Mouse (Mus musculus) colon, adult 2 months (tissue): Measurements from ENCODE around the gene Olfr904. TPM values are rescaled to one million over a fixed set of nuclear protein-coding genes. Genes with fewer than 3 reads are reported as not detected.

Source experiments
- polyA plus RNA-seq: library from polyadenylated mRNA; depleted of rRNA; stranded (reverse); fragments of >200 nt; gene quantifications from 2 replicates; pipeline ENCODE4 v1.2.3, GENCODE M21; 2012; rRNA removed

The Olfr904 gene
- not detected in 2 replicates for polyA plus RNA-seq

DNA sequence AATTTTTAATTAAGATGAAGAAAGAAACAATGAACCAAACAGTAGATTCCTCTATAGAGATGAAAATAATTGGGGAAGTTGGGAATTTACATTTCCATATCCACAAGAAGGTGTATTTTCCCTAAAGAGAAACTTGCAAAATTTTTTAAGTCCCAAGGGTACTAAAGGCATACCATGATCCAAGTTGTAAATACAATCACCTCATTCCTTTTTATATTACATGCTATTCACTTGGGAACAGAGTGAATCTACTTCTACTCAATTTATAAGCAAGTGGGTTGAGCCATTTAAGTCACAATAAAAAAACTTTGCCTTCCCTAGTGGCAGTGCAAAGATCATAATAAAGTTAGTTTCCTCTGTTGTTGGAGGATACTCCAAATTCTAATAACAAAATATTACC, at the start of gene Olfr904:
TSS of gene Olfr904 (plus strand) at position 301 of the 400 bp plus-strand sequence.

DNA sequence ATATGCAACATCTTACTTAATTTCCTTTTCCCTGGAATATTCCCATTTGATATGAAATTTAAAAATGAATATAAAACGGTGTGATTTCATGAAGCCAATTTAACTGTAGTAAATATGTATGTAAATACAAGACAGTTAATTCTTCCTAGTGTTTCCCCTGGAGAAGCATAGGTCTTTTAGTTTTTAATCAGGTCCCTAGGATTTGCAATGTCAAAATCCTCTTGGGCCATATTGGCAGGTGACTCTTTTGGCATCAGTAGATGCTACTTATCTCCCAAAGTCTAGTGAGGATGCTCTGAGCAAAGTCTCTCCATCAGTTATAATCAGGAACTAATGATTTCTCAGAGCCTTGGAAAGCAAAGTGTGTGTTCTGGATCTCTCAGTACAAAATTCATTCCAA, 33.8 kb upstream of the Olfr904 start, which contains the start of gene Olfr901:
TSS of gene Olfr901 (plus strand) at position 301 of the 400 bp plus-strand sequence.

DNA sequence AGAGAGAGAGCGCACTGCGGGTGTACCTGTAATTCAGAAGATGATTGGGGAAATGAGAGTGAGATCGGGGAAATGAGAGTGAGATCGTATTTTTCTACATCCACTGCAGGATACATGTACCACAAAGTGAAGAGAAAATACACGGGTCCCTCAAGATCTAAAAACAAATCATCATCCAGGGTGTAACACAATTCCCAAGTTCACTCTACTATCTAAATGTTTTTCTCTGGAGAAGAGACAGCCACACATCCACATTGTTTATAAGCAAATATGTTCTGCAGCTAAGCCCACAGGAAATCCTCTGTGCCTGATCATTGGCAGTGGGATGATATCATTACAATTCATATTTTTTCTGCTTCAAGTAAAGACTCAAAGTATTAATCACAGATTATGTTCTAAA, 15.6 kb upstream of the Olfr904 start, which contains the start of gene Olfr902:
TSS of gene Olfr902 (plus strand) at position 301 of the 400 bp plus-strand sequence.

DNA sequence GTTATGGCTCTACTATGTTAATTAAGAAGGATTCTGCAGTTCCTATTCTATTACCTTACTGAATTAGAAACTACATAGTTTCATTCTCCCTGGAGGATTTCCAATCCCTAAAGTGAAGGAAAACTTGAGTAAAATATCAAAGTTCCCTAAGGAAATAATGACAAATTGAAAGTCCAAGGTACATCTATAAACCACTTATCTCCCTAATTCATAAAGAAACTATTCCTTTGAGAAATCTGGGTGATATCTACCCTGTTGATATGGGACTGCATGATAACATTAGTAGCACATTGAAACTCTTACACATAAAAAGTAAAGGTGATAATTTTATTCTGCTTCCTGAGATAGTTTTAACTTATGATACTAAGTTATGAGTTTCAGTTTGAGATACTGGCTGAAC, 7.9 kb downstream of the Olfr904 start, which contains the start of gene Olfr905:
TSS of gene Olfr905 (plus strand) at position 301 of the 400 bp plus-strand sequence.

DNA sequence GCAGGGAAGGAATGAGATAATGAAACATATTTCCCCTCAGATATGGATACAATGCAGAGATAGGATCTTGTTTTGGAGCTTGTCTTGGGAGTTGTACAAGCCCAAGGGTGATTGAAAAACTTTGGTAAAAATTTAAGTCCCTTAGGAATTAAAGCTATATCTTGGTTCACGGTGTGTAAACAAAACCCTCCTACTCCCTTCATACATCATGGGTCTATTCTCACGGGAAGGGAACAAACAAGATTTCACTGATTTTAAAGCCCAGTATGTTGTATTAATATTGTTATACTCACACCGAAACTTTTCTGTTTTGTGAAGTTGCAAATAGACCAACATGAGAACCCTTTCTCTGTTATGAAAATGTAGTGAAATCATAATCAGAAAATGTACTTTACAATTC, 23.8 kb downstream of the Olfr904 start, which contains the start of gene Olfr906:
TSS of gene Olfr906 (plus strand) at position 301 of the 400 bp plus-strand sequence.

DNA sequence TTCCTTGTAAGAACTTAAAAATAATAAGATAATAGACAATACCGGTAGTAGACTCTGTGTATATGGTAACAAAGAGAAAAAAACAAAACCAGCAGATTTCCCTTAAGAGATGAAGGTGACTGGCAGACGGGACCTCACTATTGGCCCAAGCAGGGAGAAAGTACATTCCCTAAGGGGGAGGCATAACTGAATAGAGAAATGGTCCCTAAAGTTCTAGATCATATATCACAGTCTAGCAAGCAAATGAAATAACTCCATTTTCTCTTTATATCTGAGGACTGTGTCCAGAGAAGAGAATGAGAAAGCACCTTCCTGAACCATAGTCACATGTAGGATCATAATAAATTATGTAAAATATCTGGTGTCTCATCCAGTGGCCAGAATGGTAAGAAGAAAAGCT, 32.6 kb downstream of the Olfr904 start, which contains the start of gene Olfr907:
TSS of gene Olfr907 (plus strand) at position 301 of the 400 bp plus-strand sequence.

Other genes starting within 250 kb of the Olfr904 start
- gene Olfr894, start 245.1 kb upstream of the Olfr904 start, polyA plus RNA-seq: not detected in 2 replicates
- gene Olfr143, start 210.4 kb upstream of the Olfr904 start, polyA plus RNA-seq: not detected in 2 replicates
- not detected in 2 replicates for gene Olfr895, start 195.3 kb upstream of the Olfr904 start, polyA plus RNA-seq
- not detected in 2 replicates for gene Olfr896-ps1, start 172.0 kb upstream of the Olfr904 start, polyA plus RNA-seq
- gene Olfr25, start 134.1 kb upstream of the Olfr904 start, polyA plus RNA-seq: not detected in 2 replicates
- gene Olfr898, start 114.7 kb upstream of the Olfr904 start, polyA plus RNA-seq: not detected in 2 replicates
- gene Olfr250, start 96.2 kb upstream of the Olfr904 start, polyA plus RNA-seq: not detected in 2 replicates
- not detected in 2 replicates for gene Olfr251, start 86.1 kb upstream of the Olfr904 start, polyA plus RNA-seq
- gene Olfr147, start 61.4 kb upstream of the Olfr904 start, polyA plus RNA-seq: not detected in 2 replicates
- not detected in 2 replicates for gene Olfr901, start 33.7 kb upstream of the Olfr904 start, polyA plus RNA-seq
- gene Olfr902, start 15.5 kb upstream of the Olfr904 start, polyA plus RNA-seq: not detected in 2 replicates
- not detected in 2 replicates for gene Olfr905, start 8.0 kb downstream of the Olfr904 start, polyA plus RNA-seq
- gene Olfr906, start 23.9 kb downstream of the Olfr904 start, polyA plus RNA-seq: not detected in 2 replicates
- not detected in 2 replicates for gene Olfr907, start 32.7 kb downstream of the Olfr904 start, polyA plus RNA-seq
- not detected in 2 replicates for gene Olfr911-ps1, start 58.4 kb downstream of the Olfr904 start, polyA plus RNA-seq
- not detected in 2 replicates for gene Olfr910, start 74.7 kb downstream of the Olfr904 start, polyA plus RNA-seq
- not detected in 2 replicates for gene Olfr912, start 117.0 kb downstream of the Olfr904 start, polyA plus RNA-seq
- not detected in 2 replicates for gene Olfr913, start 129.6 kb downstream of the Olfr904 start, polyA plus RNA-seq
- gene Olfr914, start 142.0 kb downstream of the Olfr904 start, polyA plus RNA-seq: not detected in 2 replicates
- not detected in 2 replicates for gene Olfr916, start 196.7 kb downstream of the Olfr904 start, polyA plus RNA-seq
- not detected in 2 replicates for gene Olfr917, start 202.7 kb downstream of the Olfr904 start, polyA plus RNA-seq
- not detected in 2 replicates for gene Olfr918, start 211.5 kb downstream of the Olfr904 start, polyA plus RNA-seq
- gene Olfr919, start 240.5 kb downstream of the Olfr904 start, polyA plus RNA-seq: not detected in 2 replicates